Mouse (Mus musculus) forebrain, embryonic 12.5 days (tissue): ENCODE data around the gene Gpr160. TPM values are rescaled to one million over a fixed set of nuclear protein-coding genes. Genes with fewer than 3 reads are reported as not detected.

ENCODE experiments used
- ATAC-seq: fragments of 200-750 bp; cut with Nextera tagmentation; 2 replicates; pipeline ENCODE4 v1.8.0; 2017; ENCODE audit warnings: moderate TSS enrichment; ENCODE audit not compliant: low FRiP score
- H3K27ac ChIP-seq: fragments of 300-500 bp; sonication (generic); 2 replicates; pipeline ENCODE4 v1.5.1; 2016; ENCODE audit warnings: mild to moderate bottlenecking
- H3K27me3 ChIP-seq: fragments of 300-500 bp; sonication (generic); 2 replicates; pipeline ENCODE4 v1.6.1; 2016; ENCODE audit warnings: mild to moderate bottlenecking
- H3K36me3 ChIP-seq: fragments of 300-500 bp; sonication (generic); replicated peaks from 2 replicates; pipeline ENCODE4 v1.6.1; 2016; ENCODE audit warnings: mild to moderate bottlenecking
- H3K4me1 ChIP-seq: fragments of 300-500 bp; sonication (generic); 2 replicates; pipeline ENCODE4 v1.6.1; 2016
- H3K4me2 ChIP-seq: fragments of 300-500 bp; sonication (generic); 2 replicates; pipeline ENCODE4 v1.6.1; 2016; ENCODE audit warnings: mild to moderate bottlenecking, moderate library complexity
- H3K4me3 ChIP-seq: fragments of 300-500 bp; sonication (generic); replicated peaks from 2 replicates; pipeline ENCODE4 v1.5.1; 2016; ENCODE audit warnings: mild to moderate bottlenecking
- H3K9ac ChIP-seq: fragments of 300-500 bp; sonication (generic); 2 replicates; pipeline ENCODE4 v1.6.1; 2016; ENCODE audit warnings: mild to moderate bottlenecking
- H3K9me3 ChIP-seq: fragments of 300-500 bp; sonication (generic); 2 replicates; pipeline ENCODE4 v1.6.1; 2016
- WGBS: fragments of 180-500 bp; shearing (Covaris S2); methylation state at CpG from one replicate; pipeline ENCODE4 v1.1.7; 2016; 5-methylcytosine and 5-hydroxymethylcytosine counted together
- polyA plus RNA-seq: library from polyadenylated mRNA; unstranded; fragments of >200 nt; fragmentation: Nextera tagmentation; extraction: Ambion mirVana; gene quantifications from 2 replicates; pipeline ENCODE4 v1.2.1, GENCODE M21; 2016

Gene Gpr160
- polyA plus RNA-seq, 1 experiment from 2014 or later, result 0.46 TPM

DNA sequence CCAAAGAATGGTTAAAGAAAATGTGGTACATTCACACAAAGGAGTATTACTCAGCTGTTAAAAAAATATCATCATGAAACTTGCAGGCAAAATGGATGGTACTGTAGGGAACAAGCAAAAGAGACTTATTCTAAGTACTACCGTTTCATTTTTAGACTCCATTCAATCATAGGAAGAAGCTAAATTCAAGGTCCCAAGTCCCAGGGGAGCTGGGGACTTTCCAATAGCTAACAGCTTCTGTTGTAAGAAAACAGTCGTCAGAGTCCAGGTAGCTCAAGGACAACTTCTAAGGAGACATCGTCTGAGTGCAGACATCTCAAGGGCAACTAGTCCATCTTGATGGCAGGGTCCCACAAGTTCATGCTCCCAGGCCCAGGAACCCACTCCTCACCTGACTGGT is 71.9 kb downstream of the Gpr160 start:
- H3K4me3 ChIP-seq, result no peak overlapping the region
- H3K27me3 ChIP-seq, result no peaks in the 10 kb centered on the region
- 97% methylated on average over 3 of the region's 3 CpGs for WGBS
- no peaks in the 10 kb centered on the region for H3K4me1 ChIP-seq
- H3K4me2 ChIP-seq, result no peak overlapping the region
- no peak overlapping the region for H3K27ac ChIP-seq
- H3K9me3 ChIP-seq, result no peaks in the 10 kb centered on the region
- H3K36me3 ChIP-seq, result peaks cover 39% of the 10 kb centered on the region
- ATAC-seq, result no peak
- H3K9ac ChIP-seq, result no peak overlapping the region

DNA sequence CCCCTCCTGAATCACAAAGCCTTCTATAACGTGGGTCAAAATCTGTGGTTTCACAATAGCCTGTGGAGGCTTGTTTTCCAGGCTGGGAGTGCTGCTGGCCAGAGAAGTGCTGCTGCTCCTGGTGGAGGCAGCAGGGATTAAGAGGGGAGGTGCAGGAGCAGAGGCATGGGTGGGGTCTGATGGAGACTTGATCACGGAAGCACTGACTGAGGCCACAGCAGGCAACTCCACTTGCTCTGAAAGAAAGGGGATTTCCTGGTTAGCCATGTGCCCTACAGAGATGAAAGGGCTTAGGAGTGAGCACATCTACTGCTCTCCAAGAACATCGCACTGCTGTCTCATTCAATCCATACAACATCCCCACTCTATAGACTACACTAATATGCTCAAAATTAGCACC is 74.1 kb downstream of the Gpr160 start:
- WGBS, result 32% methylated on average over 3 of the region's 3 CpGs
- Histone ChIP-seq H3K27me3 (no peaks in the 10 kb centered on the region), H3K4me3 (no peak overlapping the region), H3K9me3 (no peaks in the 10 kb centered on the region), H3K27ac (no peak overlapping the region), H3K4me1 (no peaks in the 10 kb centered on the region), H3K9ac (no peak overlapping the region), H3K4me2 (no peak overlapping the region), H3K36me3 (peaks cover 38% of the 10 kb centered on the region)
- ATAC-seq, result no peak

DNA sequence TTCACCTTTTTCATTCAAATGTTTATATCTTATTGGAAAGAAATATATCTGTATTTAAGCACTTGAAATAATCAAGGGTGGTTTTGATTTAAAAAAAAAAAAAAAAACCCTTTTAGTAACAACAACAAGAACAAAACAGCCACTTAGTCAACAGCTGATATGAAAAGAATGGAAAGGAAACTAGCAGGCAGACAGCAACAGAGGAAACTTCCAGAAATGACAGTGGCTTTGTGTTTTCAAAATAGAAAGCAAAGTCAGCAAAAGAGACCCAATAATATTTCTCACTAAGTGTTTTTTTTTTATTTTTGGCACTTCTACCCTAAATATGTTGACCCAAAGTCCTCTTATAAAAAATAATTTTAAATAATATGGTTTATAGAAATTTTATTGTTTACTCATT is 78.6 kb downstream of the Gpr160 start:
- no peak overlapping the region for H3K27ac ChIP-seq
- no peak overlapping the region for H3K4me3 ChIP-seq
- no peaks in the 10 kb centered on the region for H3K9me3 ChIP-seq
- no peaks in the 10 kb centered on the region for H3K27me3 ChIP-seq
- no peaks in the 10 kb centered on the region for H3K4me1 ChIP-seq
- no peak overlapping the region for H3K9ac ChIP-seq
- peaks cover 27% of the 10 kb centered on the region for H3K36me3 ChIP-seq
- no peak overlapping the region for H3K4me2 ChIP-seq
- no peak for ATAC-seq

Other genes with a start within 250 kb of the Gpr160 start
- gene Lrriq4, start 211.4 kb upstream of the Gpr160 start, polyA plus RNA-seq, result not detected in 2 replicates
- gene Lrrc34, start 208.1 kb upstream of the Gpr160 start, polyA plus RNA-seq, result 1.5 and 1.9 TPM in 2 replicates
- gene Lrrc31, start 156.1 kb upstream of the Gpr160 start, polyA plus RNA-seq, result not detected in 2 replicates
- not detected in 2 replicates for gene Samd7, start 109.7 kb upstream of the Gpr160 start, polyA plus RNA-seq
- gene Sec62, start 63.1 kb upstream of the Gpr160 start, polyA plus RNA-seq, result 80.9 and 86.9 TPM in 2 replicates
- 6.9 and 7.5 TPM in 2 replicates for gene Phc3, start 113.5 kb downstream of the Gpr160 start, polyA plus RNA-seq
- gene Prkci, start 139.8 kb downstream of the Gpr160 start, polyA plus RNA-seq, result 38.7 and 40.2 TPM in 2 replicates
- gene Skil, start 239.1 kb downstream of the Gpr160 start, polyA plus RNA-seq, result 40.1 and 40.2 TPM in 2 replicates